Mouse (Mus musculus) bone marrow, adult 2 months (tissue): ENCODE results near the gene Hist1h3e. TPM values are rescaled to one million over a fixed set of nuclear protein-coding genes. Genes with fewer than 3 reads are reported as not detected.
"Not testable (repeated sequence)": the region's sequence is repeated elsewhere in the genome, so short reads cannot be mapped to it uniquely, and the experiment has no call there.

ENCODE experiments used
- H3K27ac ChIP-seq: fragments of 200-500 bp; 2 replicates; pipeline ENCODE4 v1.5.1; 2012; ENCODE audit warnings: low read depth, mild to moderate bottlenecking, control low read depth, inconsistent platforms, low read length; ENCODE audit not compliant: control insufficient read depth, poor library complexity, insufficient read depth
- H3K4me1 ChIP-seq: fragments of 200-500 bp; 2 replicates; pipeline ENCODE4 v1.6.1; 2011; ENCODE audit warnings: low read length; ENCODE audit not compliant: control insufficient read depth, insufficient read depth
- H3K4me3 ChIP-seq: fragments of 200-500 bp; replicated peaks from 2 replicates; pipeline ENCODE3; 2011; ENCODE audit warnings: mild to moderate bottlenecking, low read depth, low read length, control low read depth; ENCODE audit not compliant: control insufficient read depth
- CTCF ChIP-seq: fragments of 200-500 bp; IDR thresholded peaks from 2 replicates; pipeline ENCODE4 v1.5.1; 2011; ENCODE audit warnings: low read length, control low read depth; ENCODE audit not compliant: control insufficient read depth, insufficient read depth
- POLR2A ChIP-seq: fragments of 200-500 bp; IDR thresholded peaks from 2 replicates; pipeline ENCODE4 v1.6.1; 2011; ENCODE audit warnings: low read depth, mild to moderate bottlenecking, control low read depth, low read length, borderline replicate concordance; ENCODE audit not compliant: control insufficient read depth
- WGBS: fragments of 180-500 bp; shearing (Covaris S2); methylation state at CpG from one replicate; pipeline ENCODE4 v1.1.7; 2018; 5-methylcytosine and 5-hydroxymethylcytosine counted together
- polyA plus RNA-seq: library from polyadenylated mRNA; stranded (reverse); fragments of >200 nt; gene quantifications from 2 replicates; pipeline ENCODE4 v1.2.4, GENCODE M21; 2011; ENCODE audit warnings: low replicate concordance; ENCODE audit not compliant: missing spikeins, insufficient read depth, insufficient read length

Hist1h3e gene
- polyA plus RNA-seq, 1 experiment: 12.9 TPM

DNA sequence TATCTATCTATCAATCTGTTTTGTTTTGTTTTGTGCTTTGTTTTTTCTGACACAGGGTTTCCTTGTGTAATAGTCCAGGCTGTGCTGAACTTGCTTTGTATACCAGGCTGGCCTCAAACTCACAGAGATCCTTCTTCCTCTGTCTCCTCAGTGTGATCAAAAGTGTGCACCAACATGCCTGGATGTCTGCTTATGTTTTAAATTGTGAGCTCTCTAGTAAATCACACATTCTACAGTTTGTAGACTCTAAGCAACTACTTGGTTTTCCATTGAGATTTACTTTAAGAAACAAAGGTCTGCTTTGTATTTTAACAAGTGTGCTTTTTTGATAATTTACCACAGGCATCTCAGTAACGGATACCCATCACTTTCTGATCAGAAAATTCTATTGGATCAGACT, 15.7 kb upstream of the Hist1h3e start:
- no peak overlapping the region for H3K4me3 ChIP-seq
- no peaks in the 10 kb centered on the region; the same call in 1 of the 2 replicates for H3K4me1 ChIP-seq
- no peak overlapping the region for H3K27ac ChIP-seq
- WGBS: 83% methylated on average over 1 of the region's 1 CpGs
- no peak for TF ChIP-seq POLR2A
- TF ChIP-seq CTCF: no peak

DNA sequence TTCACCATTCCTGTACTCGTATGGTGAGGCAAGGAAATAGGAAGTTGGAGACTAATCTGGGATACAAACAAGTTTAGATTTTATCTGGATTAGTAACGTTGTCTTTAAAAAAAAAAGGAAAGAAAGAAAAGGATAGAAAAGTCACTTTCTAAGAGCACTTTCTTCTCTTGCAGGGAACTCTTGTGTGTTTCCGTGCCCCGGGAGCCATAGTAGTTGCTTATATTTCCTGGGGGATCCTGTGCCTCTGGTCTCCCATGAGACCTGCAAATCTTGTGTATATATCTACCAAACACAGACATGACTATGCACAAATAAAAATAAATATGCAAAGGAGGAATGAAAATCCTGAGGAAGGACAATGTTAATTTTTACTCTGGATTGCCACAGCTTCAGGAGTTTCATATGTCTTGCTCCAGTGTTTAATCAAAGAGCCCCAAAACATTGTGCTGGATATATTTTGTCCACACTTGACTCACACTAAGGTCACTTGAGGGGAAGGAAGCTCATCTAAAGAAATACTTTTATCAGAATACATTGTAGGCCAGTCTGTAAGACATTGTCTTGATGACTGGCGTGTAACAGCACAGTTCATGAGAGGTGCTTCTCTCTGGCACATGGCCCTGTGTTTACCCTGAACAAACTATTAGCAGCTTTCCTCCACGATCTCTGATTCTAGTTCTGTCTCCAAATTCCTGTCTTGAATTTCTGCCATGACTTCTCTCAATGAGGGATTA, 14.9 kb upstream of the Hist1h3e start:
- 47% methylated on average over 6 of the region's 6 CpGs for WGBS
- Histone ChIP-seq H3K4me1 (no peaks in the 10 kb centered on the region; the same call in 1 of the 2 replicates), H3K4me3 (no peak overlapping the region), H3K27ac (peak overlapping the region; percentile 81; the same call in 1 of the 2 replicates)
- TF ChIP-seq POLR2A: no peak
- TF ChIP-seq CTCF: no peak

DNA sequence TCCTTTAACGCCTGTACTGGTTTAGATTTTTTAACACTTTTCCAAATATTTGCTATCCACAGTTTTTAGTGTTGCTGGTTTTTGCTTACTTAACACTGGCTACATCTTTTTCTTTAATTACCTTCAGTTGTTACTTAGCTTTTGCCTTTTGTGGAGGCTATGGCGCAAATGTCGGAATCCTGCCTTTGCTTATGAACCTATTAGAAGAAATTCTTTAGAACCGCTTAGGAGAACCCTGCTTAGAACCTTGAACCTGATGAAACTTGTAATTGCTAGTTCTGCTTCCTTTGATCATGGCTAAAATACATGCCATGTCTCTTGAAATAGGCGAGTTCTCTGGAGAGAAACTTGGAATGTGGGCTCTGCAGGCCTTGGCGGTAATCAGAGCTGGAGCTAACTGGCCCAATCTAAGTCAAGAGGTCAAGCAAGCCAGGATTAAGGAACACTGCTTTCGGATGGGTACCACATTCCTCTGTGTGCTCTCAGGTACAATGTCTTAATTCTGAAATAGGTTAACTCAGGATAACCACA, 14.2 kb upstream of the Hist1h3e start:
- no peak for TF ChIP-seq CTCF
- TF ChIP-seq POLR2A: no peak
- H3K4me1 ChIP-seq: no peaks in the 10 kb centered on the region; the same call in 1 of the 2 replicates
- H3K27ac ChIP-seq: peak overlapping the region; percentile 93
- WGBS: 41% methylated on average over 7 of the region's 7 CpGs
- peak overlapping the region; percentile 54 for H3K4me3 ChIP-seq

DNA sequence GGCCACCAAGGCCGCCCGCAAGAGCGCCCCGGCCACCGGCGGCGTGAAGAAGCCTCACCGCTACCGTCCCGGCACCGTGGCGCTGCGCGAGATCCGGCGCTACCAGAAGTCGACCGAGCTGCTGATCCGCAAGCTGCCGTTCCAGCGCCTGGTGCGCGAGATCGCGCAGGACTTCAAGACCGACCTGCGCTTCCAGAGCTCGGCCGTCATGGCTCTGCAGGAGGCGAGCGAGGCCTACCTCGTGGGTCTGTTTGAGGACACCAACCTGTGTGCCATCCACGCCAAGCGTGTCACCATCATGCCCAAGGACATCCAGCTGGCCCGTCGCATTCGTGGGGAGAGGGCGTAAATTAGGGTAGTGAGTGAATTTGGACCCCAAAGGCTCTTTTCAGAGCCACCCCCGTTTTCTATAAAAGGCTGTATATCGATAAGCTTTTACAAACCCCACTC, 13.7 kb upstream of the Hist1h3e start:
- 2% methylated on average over 16 of the region's 40 CpGs for WGBS

DNA sequence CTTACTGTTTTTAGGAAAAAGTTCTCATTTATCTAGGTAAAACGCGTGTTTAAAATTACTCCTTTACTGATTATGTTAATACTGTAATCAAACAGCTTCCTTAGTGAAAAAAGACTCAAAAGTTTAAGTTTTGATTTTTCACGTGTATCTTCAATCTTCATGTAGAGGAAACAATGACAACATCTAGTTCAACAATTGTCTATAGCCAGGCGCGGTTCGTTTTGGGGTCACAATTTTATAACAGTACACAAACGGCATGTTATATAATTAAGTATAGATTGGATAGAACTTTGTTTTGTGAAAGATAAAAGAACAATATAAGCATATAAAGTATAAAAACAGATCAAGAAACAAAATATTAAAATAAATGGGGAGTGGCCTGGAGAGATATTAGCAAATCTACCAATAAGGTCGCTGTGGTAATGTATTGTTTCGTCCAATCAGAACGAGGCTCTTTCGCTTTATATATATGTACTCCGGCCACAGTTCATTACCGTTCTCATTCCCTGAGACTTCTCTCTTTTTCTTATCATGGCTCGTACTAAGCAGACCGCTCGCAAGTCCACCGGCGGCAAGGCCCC, 13.2 kb upstream of the Hist1h3e start, which contains the start of gene Hist1h3d:
Gene Hist1h3d, plus strand, starts transcription at position 493 of the 581 bp plus-strand sequence.
- TF ChIP-seq POLR2A: no peak
- no peak for TF ChIP-seq CTCF
- Histone ChIP-seq H3K4me3 (peak within 1 kb of the TSS; percentile 63), H3K4me1 (no peaks in the 10 kb centered on the region; the same call in 1 of the 2 replicates), H3K27ac (peak within 1 kb of the TSS; percentile 95)
- under 1% methylated on average over 18 of the region's 18 CpGs for WGBS

More for the DNA sequence above, 13.7 kb upstream of the Hist1h3e start:
- Histone ChIP-seq H3K4me3 (peak overlapping the region; percentile 63), H3K27ac (peak overlapping the region; percentile 93)
- peak; percentile 93; the same call in 1 of the 2 replicates for TF ChIP-seq POLR2A
- not testable (repeated sequence) for H3K4me1 ChIP-seq

DNA sequence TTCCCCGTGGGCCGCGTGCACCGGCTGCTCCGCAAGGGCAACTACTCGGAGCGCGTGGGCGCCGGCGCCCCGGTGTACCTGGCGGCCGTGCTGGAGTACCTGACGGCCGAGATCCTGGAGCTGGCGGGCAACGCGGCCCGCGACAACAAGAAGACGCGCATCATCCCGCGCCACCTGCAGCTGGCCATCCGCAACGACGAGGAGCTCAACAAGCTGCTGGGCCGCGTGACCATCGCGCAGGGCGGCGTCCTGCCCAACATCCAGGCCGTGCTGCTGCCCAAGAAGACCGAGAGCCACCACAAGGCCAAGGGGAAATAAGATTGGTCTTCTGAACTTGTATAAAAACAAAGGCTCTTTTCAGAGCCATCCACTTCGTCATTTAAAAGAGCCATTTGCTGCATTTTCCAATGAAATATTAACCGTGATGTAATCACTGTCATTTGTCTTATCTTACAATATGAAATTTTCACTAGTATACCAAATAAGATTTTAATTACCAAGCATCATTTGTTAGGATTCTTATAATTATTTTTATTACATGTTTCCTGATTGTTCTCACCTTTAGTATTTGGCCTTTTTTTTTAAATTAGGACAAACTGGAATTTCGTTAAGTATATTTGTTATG, 12.5 kb upstream of the Hist1h3e start:
- Histone ChIP-seq H3K27ac (peak overlapping the region; percentile 95), H3K4me3 (peak overlapping the region; percentile 45)
- peak; percentile 86; the same call in 1 of the 2 replicates for TF ChIP-seq POLR2A
- not testable (repeated sequence) for H3K4me1 ChIP-seq
- under 1% methylated on average over 15 of the region's 39 CpGs for WGBS

DNA sequence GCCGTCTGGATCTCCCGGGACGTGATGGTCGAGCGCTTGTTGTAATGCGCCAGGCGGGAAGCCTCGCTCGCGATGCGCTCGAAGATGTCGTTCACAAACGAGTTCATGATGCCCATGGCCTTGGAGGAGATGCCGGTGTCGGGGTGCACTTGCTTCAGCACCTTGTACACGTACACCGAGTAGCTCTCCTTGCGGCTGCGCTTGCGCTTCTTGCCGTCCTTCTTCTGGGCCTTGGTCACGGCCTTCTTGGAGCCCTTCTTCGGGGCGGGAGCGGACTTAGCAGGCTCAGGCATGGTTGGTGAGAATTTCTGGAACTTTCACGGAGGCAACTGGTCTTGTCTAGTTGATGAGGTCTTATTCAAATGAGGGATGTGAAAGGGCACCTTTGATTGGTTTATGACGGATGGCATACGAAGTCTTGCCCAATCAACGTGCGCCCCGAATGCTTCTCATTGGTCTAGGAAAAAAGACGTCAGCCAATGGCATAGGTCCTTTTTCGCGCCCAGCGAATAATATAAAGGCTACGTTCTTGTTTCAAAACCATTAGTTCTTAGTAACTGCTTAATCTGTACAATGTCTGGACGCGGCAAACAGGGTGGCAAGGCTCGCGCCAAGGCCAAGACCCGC, 11.8 kb upstream of the Hist1h3e start, which contains the start of the genes Hist1h2bf and Hist1h2ad:
Gene Hist1h2bf, minus strand, starts transcription at position 299 of the 627 bp plus-strand sequence.
Gene Hist1h2ad, plus strand, starts transcription at position 484 of the 627 bp plus-strand sequence.
- Histone ChIP-seq H3K4me3 (peak within 1 kb of the TSS; percentile 45), H3K27ac (peak within 1 kb of the TSS; percentile 96)
- H3K4me1 ChIP-seq: not testable (repeated sequence)
- peak; percentile 93; the same call in 1 of the 2 replicates for TF ChIP-seq POLR2A
- under 1% methylated on average over 42 of the region's 42 CpGs for WGBS

DNA sequence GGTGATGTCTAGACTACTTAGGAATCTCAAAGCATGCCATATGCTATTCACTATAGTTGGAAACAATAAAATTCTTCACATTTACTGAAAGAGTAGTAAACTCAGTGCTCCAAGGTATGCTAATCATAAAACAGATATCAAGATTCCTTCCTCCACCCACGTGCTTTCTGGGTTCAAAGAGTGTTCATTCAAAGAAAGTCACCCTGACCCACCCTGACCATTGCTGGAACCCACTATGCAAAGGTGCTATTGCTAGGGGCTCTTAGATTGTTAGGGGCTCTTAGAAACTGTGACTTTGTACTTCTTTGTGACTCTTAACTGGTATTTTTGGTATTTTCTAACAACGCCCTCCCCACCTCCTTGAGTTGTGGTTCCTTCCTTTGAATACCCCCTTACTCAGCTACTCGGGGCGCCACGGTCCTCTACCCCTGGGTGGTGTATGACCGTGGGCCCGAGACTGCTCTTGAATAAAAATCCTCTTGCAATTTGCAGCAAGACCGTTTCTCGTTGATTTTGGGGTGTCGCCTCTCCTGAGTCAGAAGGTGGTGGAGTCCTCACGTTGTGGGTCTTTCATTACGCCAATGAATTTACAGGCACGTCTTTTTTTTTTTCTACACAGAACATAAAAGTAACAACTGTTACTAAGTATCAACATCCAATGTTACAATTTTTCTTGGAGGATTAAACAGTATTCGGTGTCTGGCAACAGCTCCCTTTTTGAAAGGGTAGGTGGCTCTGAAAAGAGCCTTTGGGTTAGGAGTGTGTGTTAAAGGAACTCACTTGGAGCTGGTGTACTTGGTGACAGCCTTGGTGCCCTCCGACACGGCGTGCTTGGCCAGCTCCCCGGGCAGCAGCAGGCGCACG, 11.1 kb upstream of the Hist1h3e start:
- peak overlapping the region; percentile 96 for H3K27ac ChIP-seq
- H3K4me1 ChIP-seq: not testable (repeated sequence)
- 6% methylated on average over 20 of the region's 20 CpGs for WGBS
- H3K4me3 ChIP-seq: peak overlapping the region; percentile 41
